Mouse (Mus musculus) heart, embryonic 12.5 days (tissue): ENCODE measurements around the gene Psap. TPM values are rescaled to one million over a fixed set of nuclear protein-coding genes. Genes with fewer than 3 reads are reported as not detected.

Experiments
- ATAC-seq: fragments of 200-750 bp; cut with Nextera tagmentation; 2 replicates; pipeline ENCODE4 v1.8.0; 2017; ENCODE audit warnings: moderate TSS enrichment, moderate library complexity; ENCODE audit not compliant: insufficient number of reproducible peaks, low FRiP score
- H3K27ac ChIP-seq: fragments of 300-500 bp; sonication (generic); 2 replicates; pipeline ENCODE4 v1.5.1; 2016; ENCODE audit warnings: mild to moderate bottlenecking, moderate library complexity; ENCODE audit not compliant: poor library complexity, severe bottlenecking
- H3K27me3 ChIP-seq: fragments of 300-500 bp; sonication (generic); replicated peaks from 2 replicates; pipeline ENCODE4 v1.6.1; 2016; ENCODE audit warnings: mild to moderate bottlenecking, moderate library complexity
- H3K36me3 ChIP-seq: fragments of 300-500 bp; sonication (generic); 2 replicates; pipeline ENCODE4 v1.6.1; 2016; ENCODE audit warnings: mild to moderate bottlenecking, moderate library complexity
- H3K4me1 ChIP-seq: fragments of 300-500 bp; sonication (generic); replicated peaks from 2 replicates; pipeline ENCODE4 v1.6.1; 2016; ENCODE audit warnings: mild to moderate bottlenecking
- H3K4me2 ChIP-seq: fragments of 300-500 bp; sonication (generic); 2 replicates; pipeline ENCODE4 v1.6.1; 2016; ENCODE audit warnings: mild to moderate bottlenecking, moderate library complexity
- H3K4me3 ChIP-seq: fragments of 300-500 bp; sonication (generic); 2 replicates; pipeline ENCODE4 v1.5.1; 2016; ENCODE audit warnings: mild to moderate bottlenecking
- H3K9ac ChIP-seq: fragments of 300-500 bp; sonication (generic); 2 replicates; pipeline ENCODE4 v1.6.1; 2016; ENCODE audit warnings: mild to moderate bottlenecking, moderate library complexity
- H3K9me3 ChIP-seq: fragments of 300-500 bp; sonication (generic); replicated peaks from 2 replicates; pipeline ENCODE4 v1.6.1; 2016; ENCODE audit warnings: mild to moderate bottlenecking, moderate library complexity
- WGBS: fragments of 180-500 bp; shearing (Covaris S2); methylation state at CpG from one replicate; pipeline ENCODE4 v1.1.7; 2016; 5-methylcytosine and 5-hydroxymethylcytosine counted together
- polyA plus RNA-seq: library from polyadenylated mRNA; unstranded; fragments of >200 nt; fragmentation: Nextera tagmentation; extraction: Ambion mirVana; gene quantifications from 2 replicates; pipeline ENCODE4 v1.2.1, GENCODE M21; 2016

Gene Psap
- polyA plus RNA-seq, 1 experiment from 2014 or later: 95.6 TPM

- 67% methylated on average over 10 of the region's 10 CpGs for WGBS
- Histone ChIP-seq H3K36me3 (no peaks in the 10 kb centered on the region), H3K27me3 (no peaks in the 10 kb centered on the region), H3K9me3 (no peaks in the 10 kb centered on the region), H3K4me1 (peaks cover 23% of the 10 kb centered on the region), H3K4me3 (no peak overlapping the region), H3K9ac (no peak overlapping the region), H3K27ac (no peak overlapping the region), H3K4me2 (no peak overlapping the region)
- no peak for ATAC-seq
These were observed 12.2 kb upstream of the Psap start for GRCm38 (mm10) chr10:60265252-60265651.

- no peak for ATAC-seq
- H3K4me2 ChIP-seq: no peak overlapping the region
- H3K9me3 ChIP-seq: no peaks in the 10 kb centered on the region
- H3K27me3 ChIP-seq: no peaks in the 10 kb centered on the region
- no peak overlapping the region for H3K9ac ChIP-seq
- no peaks in the 10 kb centered on the region for H3K36me3 ChIP-seq
- 83% methylated on average over 8 of the region's 8 CpGs for WGBS
- peaks cover 24% of the 10 kb centered on the region for H3K4me1 ChIP-seq
- H3K4me3 ChIP-seq: no peak overlapping the region
- H3K27ac ChIP-seq: no peak overlapping the region
These were observed 10.5 kb upstream of the Psap start for GRCm38 (mm10) chr10:60266842-60267401.

GRCm38 (mm10) chr10:60268738-60269137, 8.7 kb upstream of the Psap start:
- 81% methylated on average over 11 of the region's 11 CpGs for WGBS
- H3K9me3 ChIP-seq: no peaks in the 10 kb centered on the region
- peaks cover 24% of the 10 kb centered on the region for H3K4me1 ChIP-seq
- no peaks in the 10 kb centered on the region for H3K36me3 ChIP-seq
- H3K4me2 ChIP-seq: no peak overlapping the region
- no peak overlapping the region for H3K4me3 ChIP-seq
- no peak for ATAC-seq
- no peak overlapping the region for H3K9ac ChIP-seq
- H3K27me3 ChIP-seq: no peaks in the 10 kb centered on the region
- H3K27ac ChIP-seq: no peak overlapping the region

- Histone ChIP-seq H3K36me3 (no peaks in the 10 kb centered on the region), H3K9me3 (no peaks in the 10 kb centered on the region), H3K9ac (peak overlapping the region; percentile 11; the same call in 1 of the 2 replicates), H3K4me2 (no peak overlapping the region), H3K4me3 (no peak overlapping the region), H3K27me3 (no peaks in the 10 kb centered on the region), H3K27ac (peak overlapping the region; percentile 28; the same call in 1 of the 2 replicates), H3K4me1 (peaks cover 24% of the 10 kb centered on the region)
- ATAC-seq: peak; percentile 27; the same call in 1 of the 2 replicates
- 60% methylated on average over 13 of the region's 13 CpGs for WGBS
These were observed 8.0 kb upstream of the Psap start for GRCm38 (mm10) chr10:60269141-60270064.

GRCm38 (mm10) chr10:60271015-60271414, 6.4 kb upstream of the Psap start:
- Histone ChIP-seq H3K36me3 (no peaks in the 10 kb centered on the region), H3K4me2 (no peak overlapping the region), H3K27ac (no peak overlapping the region), H3K4me1 (peaks cover 24% of the 10 kb centered on the region), H3K4me3 (no peak overlapping the region), H3K9me3 (no peaks in the 10 kb centered on the region), H3K27me3 (no peaks in the 10 kb centered on the region), H3K9ac (no peak overlapping the region)
- ATAC-seq: no peak
- 62% methylated on average over 6 of the region's 6 CpGs for WGBS

DNA sequence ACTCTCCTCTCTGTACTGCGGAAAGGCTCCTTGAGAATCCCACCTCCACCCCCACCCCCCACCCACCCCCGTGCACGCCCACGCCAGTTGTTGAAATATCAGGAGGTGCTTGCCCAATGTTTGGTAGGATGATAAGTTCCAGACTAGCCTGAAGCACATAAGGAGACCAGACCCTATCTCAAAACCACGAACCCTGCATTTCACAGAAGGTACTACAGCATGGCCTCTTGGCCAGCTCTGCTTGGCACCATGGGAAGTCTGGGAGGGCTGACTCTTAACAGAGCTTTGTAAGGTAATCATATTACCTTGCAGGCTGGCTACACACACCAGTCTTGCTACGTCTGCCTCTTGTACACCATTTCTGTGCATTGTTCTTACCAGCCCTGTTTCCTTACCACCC, 5.2 kb upstream of the Psap start:
- no peak overlapping the region for H3K9ac ChIP-seq
- no peaks in the 10 kb centered on the region for H3K27me3 ChIP-seq
- no peak for ATAC-seq
- peak overlapping the region; percentile 35 for H3K4me2 ChIP-seq
- H3K27ac ChIP-seq: no peak overlapping the region
- peaks cover 24% of the 10 kb centered on the region for H3K4me1 ChIP-seq
- WGBS: 13% methylated on average over 6 of the region's 6 CpGs
- no peaks in the 10 kb centered on the region for H3K36me3 ChIP-seq
- H3K9me3 ChIP-seq: no peaks in the 10 kb centered on the region
- no peak overlapping the region for H3K4me3 ChIP-seq

GRCm38 (mm10) chr10:60273382-60273781, 4.0 kb upstream of the Psap start:
- 54% methylated on average over 6 of the region's 6 CpGs for WGBS
- ATAC-seq: no peak
- H3K9ac ChIP-seq: no peak overlapping the region
- no peaks in the 10 kb centered on the region for H3K27me3 ChIP-seq
- H3K27ac ChIP-seq: no peak overlapping the region
- H3K4me3 ChIP-seq: no peak overlapping the region
- no peaks in the 10 kb centered on the region for H3K9me3 ChIP-seq
- H3K36me3 ChIP-seq: no peaks in the 10 kb centered on the region
- peaks cover 29% of the 10 kb centered on the region for H3K4me1 ChIP-seq
- no peak overlapping the region for H3K4me2 ChIP-seq

GRCm38 (mm10) chr10:60278006-60278399, 576 bp downstream of the Psap start:
- no peaks in the 10 kb centered on the region for H3K9me3 ChIP-seq
- peak overlapping the region; percentile 96 for H3K4me2 ChIP-seq
- WGBS: 8% methylated on average over 13 of the region's 13 CpGs
- peaks cover 42% of the 10 kb centered on the region for H3K4me1 ChIP-seq
- H3K9ac ChIP-seq: peak overlapping the region; percentile 89
- no peaks in the 10 kb centered on the region for H3K36me3 ChIP-seq
- H3K27me3 ChIP-seq: no peaks in the 10 kb centered on the region
- H3K27ac ChIP-seq: peak overlapping the region; percentile 84
- H3K4me3 ChIP-seq: peak overlapping the region; percentile 75
- ATAC-seq: peak; percentile 49; the same call in 1 of the 2 replicates

- Histone ChIP-seq H3K4me2 (peak overlapping the region; percentile 96), H3K9ac (no peak overlapping the region), H3K4me3 (peak overlapping the region; percentile 75; the same call in 1 of the 2 replicates), H3K27ac (no peak overlapping the region), H3K36me3 (peaks cover 3% of the 10 kb centered on the region; the same call in 1 of the 2 replicates), H3K4me1 (peaks cover 43% of the 10 kb centered on the region), H3K27me3 (no peaks in the 10 kb centered on the region), H3K9me3 (no peaks in the 10 kb centered on the region)
- 87% methylated on average over 3 of the region's 3 CpGs for WGBS
- ATAC-seq: no peak
These were observed 1.4 kb downstream of the Psap start for GRCm38 (mm10) chr10:60278786-60279185.

DNA sequence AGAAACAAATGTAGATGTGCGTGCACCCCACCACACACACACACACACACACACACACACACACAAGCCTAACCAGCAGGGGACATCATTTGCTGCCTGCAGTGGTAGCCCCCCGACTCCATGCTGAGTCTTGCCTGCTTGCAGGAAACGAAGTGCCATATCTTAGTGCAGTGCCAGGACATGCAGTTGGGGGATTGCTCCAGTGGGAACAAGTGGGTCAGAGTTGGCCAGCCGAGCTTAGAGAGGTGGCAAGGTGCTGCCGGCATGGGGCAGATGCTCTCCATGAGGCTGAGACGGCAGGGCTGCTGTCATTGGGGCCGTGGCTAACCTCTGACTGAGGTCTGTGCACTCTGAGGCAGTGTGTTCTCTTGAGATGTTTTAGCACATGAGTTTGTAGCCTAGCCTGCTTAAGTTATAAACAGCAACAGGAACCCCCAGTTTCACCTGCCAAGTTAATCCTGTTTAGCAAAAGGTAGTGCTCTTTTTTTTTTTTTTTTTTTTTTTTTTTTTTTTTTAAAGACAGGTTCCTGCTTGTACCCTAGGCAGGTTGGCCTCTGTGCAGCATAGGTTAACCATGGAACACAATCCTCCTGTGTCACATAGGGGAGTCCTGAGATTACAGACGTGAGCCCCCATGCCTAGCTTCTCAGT, 2.0 kb downstream of the Psap start:
- Histone ChIP-seq H3K4me2 (peak overlapping the region; percentile 96), H3K4me3 (no peak overlapping the region), H3K9me3 (no peaks in the 10 kb centered on the region), H3K27me3 (no peaks in the 10 kb centered on the region), H3K4me1 (peaks cover 49% of the 10 kb centered on the region), H3K36me3 (peaks cover 3% of the 10 kb centered on the region; the same call in 1 of the 2 replicates), H3K27ac (no peak overlapping the region), H3K9ac (no peak overlapping the region; the same call in 1 of the 2 replicates)
- ATAC-seq: no peak
- 70% methylated on average over 8 of the region's 8 CpGs for WGBS

DNA sequence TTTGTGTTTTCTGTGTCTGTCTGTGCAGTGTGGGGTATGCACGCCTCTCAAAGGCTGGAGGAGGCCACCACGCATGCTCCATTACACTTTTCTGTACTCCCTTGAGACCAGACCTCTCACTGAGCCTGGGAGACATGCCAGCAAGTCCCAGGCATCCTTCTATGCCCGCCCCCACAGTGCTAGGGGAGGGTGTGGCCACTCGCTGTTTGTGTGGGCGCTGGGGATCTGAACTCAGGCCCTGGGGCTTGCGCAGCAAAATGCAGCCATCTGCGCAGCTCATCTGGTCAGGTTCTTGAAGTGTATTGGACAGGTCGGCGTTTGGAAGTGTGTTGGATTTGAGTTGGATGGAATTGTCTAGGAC, 2.5 kb downstream of the Psap start:
- no peaks in the 10 kb centered on the region for H3K27me3 ChIP-seq
- no peak overlapping the region for H3K4me3 ChIP-seq
- peaks cover 3% of the 10 kb centered on the region; the same call in 1 of the 2 replicates for H3K36me3 ChIP-seq
- no peak for ATAC-seq
- 89% methylated on average over 9 of the region's 9 CpGs for WGBS
- H3K9me3 ChIP-seq: no peaks in the 10 kb centered on the region
- H3K4me2 ChIP-seq: peak overlapping the region; percentile 8; the same call in 1 of the 2 replicates
- H3K27ac ChIP-seq: no peak overlapping the region
- peaks cover 54% of the 10 kb centered on the region for H3K4me1 ChIP-seq
- H3K9ac ChIP-seq: no peak overlapping the region
